ENCODE assay signal across 9 mouse cellular contexts in the genomic region with DNA sequence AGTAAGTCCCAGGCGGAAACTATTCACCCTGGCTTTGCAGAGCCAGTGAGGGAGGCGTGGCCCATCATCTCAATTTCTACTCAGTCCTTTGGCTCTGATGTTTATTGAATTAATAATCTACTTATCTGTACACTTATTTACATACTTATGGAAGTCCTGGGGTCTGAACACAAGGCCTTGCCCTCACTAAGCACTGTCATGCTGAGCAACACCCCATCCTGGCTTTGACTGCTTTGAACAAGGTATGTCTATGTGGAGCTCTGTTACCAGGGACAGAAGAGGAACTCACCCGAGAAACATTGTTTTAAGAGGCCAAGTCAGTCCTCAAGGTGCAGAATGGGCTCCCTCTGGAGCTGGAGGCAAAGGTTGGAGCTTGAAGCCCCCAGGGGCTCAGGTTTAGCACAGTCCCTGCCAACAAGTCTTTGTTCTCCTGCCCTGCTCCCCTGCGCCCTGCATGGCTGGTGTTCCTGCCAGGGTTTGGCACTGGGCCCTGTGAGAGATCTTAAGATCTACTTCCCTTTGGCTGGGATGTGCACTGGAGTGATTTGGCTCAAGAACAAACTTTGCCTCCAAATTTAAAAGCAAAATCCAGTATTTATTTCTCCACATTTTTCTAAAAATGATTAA. TPM values are rescaled to one million over a fixed set of nuclear protein-coding genes. Genes with fewer than 3 reads are reported as not detected.
DNase-seq lines count a peak whose midpoint lies in the region; ATAC-seq and TF ChIP-seq lines count a peak whose summit lies in the region.
"Had no signal": no experiment of that assay in that cellular context is flagged by ENCODE, and none has a peak within 500 bp of the region (broad histone marks: within the 10 kb centered on the region; RNA-seq: fewer than 3 reads in every experiment).

No protein-coding gene starts in this region.

- peaks cover 10% of the 10 kb centered on the region for H3K4me1 ChIP-seq in liver, embryonic 16.5 days (ENCODE audit: control insufficient read depth, low read depth, low read length)

- H3K36me3 ChIP-seq in liver, embryonic 16.5 days (ENCODE audit: control insufficient read depth, insufficient read depth) = no peaks in the 10 kb centered on the region

- peak overlapping the region; percentile 69 for H3K27ac ChIP-seq in gastrocnemius, adult 2 months
- H3K27ac ChIP-seq in liver, embryonic 16.5 days (ENCODE audit: low read length) = peak overlapping the region; percentile 52; the same call in 1 of the 2 replicates

- no peak for TF ChIP-seq CTCF in gastrocnemius, adult 2 months (IDR thresholded peaks at IDR 0.05)

- 53% methylated on average over 4 of the region's 4 CpGs for WGBS in liver, embryonic 16.5 days (ENCODE audit: insufficient replicate concordance)

- H3K4me3 ChIP-seq in gastrocnemius, adult 2 months = no peak overlapping the region
- no peak overlapping the region for H3K4me3 ChIP-seq in liver, embryonic 16.5 days (ENCODE audit: low read depth, low read length)
- H3K4me3 ChIP-seq: erythroblast, embryonic 14.5 days had no signal

- peak; percentile 53 for DNase-seq in gastrocnemius, adult 2 months
- DNase-seq in gastrocnemius, adult 18-20 months (ENCODE audit: low spot score) = no peak
- DNase-seq in right cerebral cortex, postnatal 4 days = peak; percentile 15
- no peak for DNase-seq in right cerebral cortex, postnatal 36 days (ENCODE audit: low spot score in 2 of 2)
- DNase-seq in right cerebral cortex, adult 18-20 months = no peak
- DNase-seq in cerebellum, adult 9-11 months = no peak

- no peaks in the 10 kb centered on the region for H3K27me3 ChIP-seq in liver, embryonic 16.5 days (ENCODE audit: control insufficient read depth, insufficient read depth, low read depth, low read length)

- intact Hi-C loops in gastrocnemius, adult 2 months (cut with DNase I) = no loop called here

- no peaks in the 10 kb centered on the region for H3K9me3 ChIP-seq in liver, embryonic 16.5 days (replicated peaks; ENCODE audit: control insufficient read depth, low read length)

- H3K4me2 ChIP-seq in liver, embryonic 16.5 days (ENCODE audit: low read depth, low read length) = no peak overlapping the region

- no peak for ATAC-seq in liver, embryonic 16.5 days (ENCODE audit: low read depth)
- ATAC-seq in megakaryocyte progenitor cell, adult 5-6 weeks (replicated peaks; ENCODE audit: poor library complexity) = no peak

- H3K9ac ChIP-seq in liver, embryonic 16.5 days (ENCODE audit: low read depth, low read length) = no peak overlapping the region

RNA-seq across cellular contexts. Expression of gene C130074G19Rik, which starts 13.0 kb away (rescaled TPM):
- 10 to 100 TPM in 1 of 2 experiments, 1 to 10 TPM in 1; 7.1 to 10.1 TPM for total RNA-seq in gastrocnemius, adult 2 months (2021)
- total RNA-seq in gastrocnemius, adult 18-20 months (2021) = 1 to 10 TPM; 6.6 to 8.7 TPM
- 1.9 and 2.0 TPM in 2 replicates for polyA plus RNA-seq in liver, embryonic 16.5 days (2015; fragmentation: Nextera tagmentation; extraction: Ambion mirVana)
- not detected in 2 replicates for total RNA-seq in megakaryocyte progenitor cell, adult 5-6 weeks (2015)
- total RNA-seq in megakaryocyte progenitor cell, adult 5-6 weeks (2017) = not detected in 2 replicates

RNA-seq across cellular contexts. Expression of gene Marc2, which starts 23.8 kb away (rescaled TPM):
- 100 to 1,000 TPM; 126 to 170 TPM for total RNA-seq in gastrocnemius, adult 2 months (2021)
- total RNA-seq in gastrocnemius, adult 18-20 months (2021) = 100 to 1,000 TPM; 116 to 125 TPM
- polyA plus RNA-seq in liver, embryonic 16.5 days (2015; fragmentation: Nextera tagmentation; extraction: Ambion mirVana) = 222 and 226 TPM in 2 replicates
- 217 and 227 TPM in 2 replicates for total RNA-seq in megakaryocyte progenitor cell, adult 5-6 weeks (2015)
- 65.4 and 72.7 TPM in 2 replicates for total RNA-seq in megakaryocyte progenitor cell, adult 5-6 weeks (2017)

RNA-seq across cellular contexts. Expression of gene Marc1, which starts 58.9 kb away (rescaled TPM):
- total RNA-seq in gastrocnemius, adult 2 months (2021) = not detected
- under 1 TPM; 0.18 to 0.24 TPM for total RNA-seq in gastrocnemius, adult 18-20 months (2021)
- 42.6 and 42.9 TPM in 2 replicates for polyA plus RNA-seq in liver, embryonic 16.5 days (2015; fragmentation: Nextera tagmentation; extraction: Ambion mirVana)
- total RNA-seq in megakaryocyte progenitor cell, adult 5-6 weeks (2015) = 0.49 and 0.67 TPM in 2 replicates
- total RNA-seq in megakaryocyte progenitor cell, adult 5-6 weeks (2017) = 0.33 TPM in 1 of 2 replicates, not detected in the other
- polyA plus RNA-seq: erythroblast, embryonic 14.5 days had no signal

Comparison
In these comparisons a context has a peak if more than half of its experiments do, and no peak if none do; other contexts are left out.
1. DNase-seq: peak in gastrocnemius, adult 2 months (single experiment) and right cerebral cortex, postnatal 4 days (single experiment); none in gastrocnemius, adult 18-20 months (single experiment), right cerebral cortex, postnatal 36 days (0 of 2), right cerebral cortex, adult 18-20 months (single experiment) and cerebellum, adult 9-11 months (single experiment).
2. RNA of gene C130074G19Rik, which starts 13.0 kb away (total RNA-seq): 7.1 to 10.1 TPM in gastrocnemius, adult 2 months and 6.6 to 8.7 TPM in gastrocnemius, adult 18-20 months; not detected in megakaryocyte progenitor cell, adult 5-6 weeks; every median in the first group is over 4 times any median in the second.